Comparison of ENCODE assay signal across 8 mouse cellular contexts in genomic region chr9:45839139-45839981, GRCm38 (mm10). TPM values are rescaled to one million over a fixed set of nuclear protein-coding genes. Genes with fewer than 3 reads are reported as not detected.
DNase-seq lines count a peak whose midpoint lies in the region; ATAC-seq and TF ChIP-seq lines count a peak whose summit lies in the region.

No protein-coding gene starts in this region.

- no peak for TF ChIP-seq POLR2A in myocyte (IDR thresholded peaks at IDR 0.05; ENCODE audit: insufficient read length, low read depth)

- peak overlapping the region; percentile 88 for H3K4me3 ChIP-seq in heart, embryonic 10.5 days
- H3K4me3 ChIP-seq in embryonic facial prominence, embryonic 10.5 days: peak overlapping the region; percentile 79
- peak overlapping the region; percentile 88 for H3K4me3 ChIP-seq in heart, postnatal 0 days (ENCODE audit: low read depth, low read length)
- H3K4me3 ChIP-seq in limb, embryonic 15.5 days: peak overlapping the region; percentile 81
- peak overlapping the region; percentile 76 for H3K4me3 ChIP-seq in myocyte

- no peaks in the 10 kb centered on the region for H3K27me3 ChIP-seq in heart, embryonic 10.5 days (ENCODE audit: insufficient read depth, poor library complexity, severe bottlenecking)
- no peaks in the 10 kb centered on the region for H3K27me3 ChIP-seq in embryonic facial prominence, embryonic 10.5 days (replicated peaks; ENCODE audit: low read depth, poor library complexity, severe bottlenecking)
- no peaks in the 10 kb centered on the region for H3K27me3 ChIP-seq in heart, postnatal 0 days (ENCODE audit: control insufficient read depth, insufficient read depth, low read length)
- H3K27me3 ChIP-seq in limb, embryonic 15.5 days: no peaks in the 10 kb centered on the region
- H3K27me3 ChIP-seq in myocyte (ENCODE audit: control insufficient read depth, insufficient read depth, insufficient read length): no peaks in the 10 kb centered on the region

- H3K4me2 ChIP-seq in heart, postnatal 0 days (ENCODE audit: low read depth, low read length): peak overlapping the region; percentile 96
- peak overlapping the region; percentile 91 for H3K4me2 ChIP-seq in limb, embryonic 15.5 days
- H3K4me2 ChIP-seq in myocyte (ENCODE audit: low read depth): peak overlapping the region; percentile 83

- H3K9me3 ChIP-seq in heart, embryonic 10.5 days: no peaks in the 10 kb centered on the region
- no peaks in the 10 kb centered on the region for H3K9me3 ChIP-seq in embryonic facial prominence, embryonic 10.5 days
- H3K9me3 ChIP-seq in heart, postnatal 0 days (replicated peaks; ENCODE audit: control insufficient read depth, low read length): no peaks in the 10 kb centered on the region
- no peaks in the 10 kb centered on the region for H3K9me3 ChIP-seq in limb, embryonic 15.5 days

- peaks cover 43% of the 10 kb centered on the region for H3K79me2 ChIP-seq in myocyte (ENCODE audit: control insufficient read depth, insufficient read depth)

- no peak for DNase-seq in heart, embryonic 10.5 days (ENCODE audit: low spot score)
- no peak for DNase-seq in heart, postnatal 36 days
- DNase-seq in embryonic facial prominence, embryonic 10.5 days (ENCODE audit: low spot score): no peak
- DNase-seq in heart, postnatal 0 days (ENCODE audit: low spot score): peak; percentile 31
- DNase-seq in urinary bladder, postnatal 25 days (ENCODE audit: low spot score): no peak

- H3K27ac ChIP-seq in heart, embryonic 10.5 days: peak overlapping the region; percentile 87
- peak overlapping the region; percentile 75 for H3K27ac ChIP-seq in embryonic facial prominence, embryonic 10.5 days (replicated peaks)
- H3K27ac ChIP-seq in heart, postnatal 0 days (ENCODE audit: low read depth): peak overlapping the region; percentile 74
- peak overlapping the region; percentile 76 for H3K27ac ChIP-seq in limb, embryonic 15.5 days

- WGBS in heart, embryonic 10.5 days: 6% methylated on average over 17 of the region's 17 CpGs
- 13% methylated on average over 17 of the region's 17 CpGs for WGBS in embryonic facial prominence, embryonic 10.5 days
- 6% methylated on average over 17 of the region's 17 CpGs for WGBS in heart, postnatal 0 days
- WGBS in limb, embryonic 15.5 days: 11% methylated on average over 17 of the region's 17 CpGs

- intact Hi-C loops in heart, postnatal 36 days (cut with DNase I): no loop called here

- peak overlapping the region; percentile 46 for H3ac ChIP-seq in myocyte (ENCODE audit: control insufficient read depth, insufficient read length)

- TF ChIP-seq EP300 in heart, postnatal 0 days (IDR thresholded peaks at IDR 0.05; ENCODE audit: low read depth): no peak

- peak; percentile 50 for ATAC-seq in heart, postnatal 0 days (ENCODE audit: insufficient read depth, low read depth)
- no peak for ATAC-seq in limb, embryonic 15.5 days (ENCODE audit: insufficient number of reproducible peaks, low FRiP score, low TSS enrichment, low read depth)
- no peak for ATAC-seq in CD4-positive, CD25-positive, alpha-beta regulatory T cell, adult 4 months

- peak overlapping the region; percentile 88 for H3K9ac ChIP-seq in heart, postnatal 0 days (replicated peaks; ENCODE audit: low read depth, low read length)
- peak overlapping the region; percentile 75 for H3K9ac ChIP-seq in limb, embryonic 15.5 days

- H3K4me1 ChIP-seq in heart, embryonic 10.5 days: peaks cover 28% of the 10 kb centered on the region
- H3K4me1 ChIP-seq in embryonic facial prominence, embryonic 10.5 days: peaks cover 27% of the 10 kb centered on the region
- peaks cover 27% of the 10 kb centered on the region for H3K4me1 ChIP-seq in heart, postnatal 0 days (ENCODE audit: control insufficient read depth, insufficient read depth)
- peaks cover 28% of the 10 kb centered on the region for H3K4me1 ChIP-seq in limb, embryonic 15.5 days

- TF ChIP-seq CTCF in heart, postnatal 0 days (IDR thresholded peaks at IDR 0.05; ENCODE audit: low read depth): no peak

- H3K36me3 ChIP-seq in heart, embryonic 10.5 days: no peaks in the 10 kb centered on the region
- H3K36me3 ChIP-seq in embryonic facial prominence, embryonic 10.5 days (replicated peaks): no peaks in the 10 kb centered on the region
- no peaks in the 10 kb centered on the region for H3K36me3 ChIP-seq in heart, postnatal 0 days (replicated peaks; ENCODE audit: control insufficient read depth, insufficient read depth, low read length)
- H3K36me3 ChIP-seq in limb, embryonic 15.5 days: no peaks in the 10 kb centered on the region
- no peaks in the 10 kb centered on the region for H3K36me3 ChIP-seq in myocyte (ENCODE audit: control insufficient read depth, insufficient read depth)

TF ChIP-seq in myocyte, 11 proteins besides CTCF, POLR2A, EP300 and RAD21:
- TF ChIP-seq MYOD1 (IDR thresholded peaks at IDR 0.05; ENCODE audit: control insufficient read depth in 1 of 3, insufficient read length in 2 of 3, low read depth in 2 of 3) (peak in 2 of 3 experiments; percentile 16 to 69), MYOG (IDR thresholded peaks at IDR 0.05; ENCODE audit: control insufficient read depth in 1 of 3, insufficient read depth in 1 of 3, insufficient read length in 2 of 3, low read depth in 2 of 3) (peak in 1 of 3 experiments; percentile 45), USF1 (IDR thresholded peaks at IDR 0.05; ENCODE audit: low read depth) (no peak)

RNA-seq across cellular contexts. Expression of gene Bace1, which starts 1.0 kb away (rescaled TPM):
- 17.6 and 19.4 TPM in 2 replicates for polyA plus RNA-seq in heart, embryonic 10.5 days (2016; fragmentation: Nextera tagmentation; extraction: Ambion mirVana)
- 10 to 100 TPM; 27.8 to 32.0 TPM for total RNA-seq in heart, postnatal 36 days (2021)
- 22.4 and 22.6 TPM in 2 replicates for polyA plus RNA-seq in embryonic facial prominence, embryonic 10.5 days (2016; fragmentation: Nextera tagmentation; extraction: Ambion mirVana)
- 29.0 and 52.6 TPM in 2 replicates for total RNA-seq in heart, postnatal 0 days (2014; rRNA removed; ENCODE audit: low replicate concordance)
- 16.7 and 17.8 TPM in 2 replicates for polyA plus RNA-seq in heart, postnatal 0 days (2015; fragmentation: Nextera tagmentation; extraction: Ambion mirVana)
- polyA plus RNA-seq in limb, embryonic 15.5 days (2015; fragmentation: Nextera tagmentation; extraction: Ambion mirVana): 37.2 and 41.8 TPM in 2 replicates
- polyA plus RNA-seq in myocyte (2012; fragmentation: generic; extraction: Trizol): 14.5 TPM
- polyA plus RNA-seq in CD4-positive, CD25-positive, alpha-beta regulatory T cell, adult 4 months (2017; shearing (Covaris generic)): 10 to 100 TPM; 11.3 to 15.6 TPM

RNA-seq across cellular contexts. Expression of gene Cep164, which starts 10.9 kb away (rescaled TPM):
- polyA plus RNA-seq in heart, embryonic 10.5 days (2016; fragmentation: Nextera tagmentation; extraction: Ambion mirVana): 15.9 and 16.9 TPM in 2 replicates
- total RNA-seq in heart, postnatal 36 days (2021): 1 to 10 TPM; 6.8 to 7.6 TPM
- 22.8 and 24.4 TPM in 2 replicates for polyA plus RNA-seq in embryonic facial prominence, embryonic 10.5 days (2016; fragmentation: Nextera tagmentation; extraction: Ambion mirVana)
- total RNA-seq in heart, postnatal 0 days (2014; rRNA removed; ENCODE audit: low replicate concordance): 15.7 and 29.8 TPM in 2 replicates
- polyA plus RNA-seq in heart, postnatal 0 days (2015; fragmentation: Nextera tagmentation; extraction: Ambion mirVana): 7.0 and 9.4 TPM in 2 replicates
- 28.8 and 30.3 TPM in 2 replicates for polyA plus RNA-seq in limb, embryonic 15.5 days (2015; fragmentation: Nextera tagmentation; extraction: Ambion mirVana)
- 7.7 TPM for polyA plus RNA-seq in myocyte (2012; fragmentation: generic; extraction: Trizol)
- polyA plus RNA-seq in CD4-positive, CD25-positive, alpha-beta regulatory T cell, adult 4 months (2017; shearing (Covaris generic)): 10 to 100 TPM in 1 of 2 experiments, 1 to 10 TPM in 1; 5.0 to 14.4 TPM
